Mouse (Mus musculus) gastrocnemius, adult 2 months (tissue): ENCODE measurements at regions not wholly inside any gene's neighbourhood (a gene's known extent, or its start where the extent isn't known, plus 50 kb on each side); places are given as distances from the start of the nearest gene placed in this dataset.

Source experiments
- DNase-seq: peaks from one replicate; pipeline ENCODE4 v3.0.0; 2022
- H3K27ac ChIP-seq: fragments of 200-600 bp; 2 replicates; pipeline ENCODE4 v1.8.1; 2022; ENCODE audit warnings: mild to moderate bottlenecking
- H3K4me3 ChIP-seq: fragments of 200-600 bp; 2 replicates; pipeline ENCODE4 v1.8.1; 2022; ENCODE audit warnings: mild to moderate bottlenecking, moderate library complexity
- CTCF ChIP-seq: fragments of 200-600 bp; IDR thresholded peaks from 2 replicates; pipeline ENCODE4 v1.8.1; 2022; ENCODE audit warnings: antibody characterized with exemption, mild to moderate bottlenecking, moderate library complexity
- intact Hi-C: fragments of 180-260 bp; cut with DNase I; formaldehyde crosslinking; loops from one replicate; pipeline ENCODE4 v1.15.1; 2025

- DNase-seq = no peak
- no peak for TF ChIP-seq CTCF
- H3K27ac ChIP-seq = no peak overlapping the region
- no peak overlapping the region for H3K4me3 ChIP-seq
- intact Hi-C loops = no loop called here
Measured at GRCm38 (mm10) chr1:183639332-183639731, 221.3 kb downstream of the Hhipl2 start.

DNA sequence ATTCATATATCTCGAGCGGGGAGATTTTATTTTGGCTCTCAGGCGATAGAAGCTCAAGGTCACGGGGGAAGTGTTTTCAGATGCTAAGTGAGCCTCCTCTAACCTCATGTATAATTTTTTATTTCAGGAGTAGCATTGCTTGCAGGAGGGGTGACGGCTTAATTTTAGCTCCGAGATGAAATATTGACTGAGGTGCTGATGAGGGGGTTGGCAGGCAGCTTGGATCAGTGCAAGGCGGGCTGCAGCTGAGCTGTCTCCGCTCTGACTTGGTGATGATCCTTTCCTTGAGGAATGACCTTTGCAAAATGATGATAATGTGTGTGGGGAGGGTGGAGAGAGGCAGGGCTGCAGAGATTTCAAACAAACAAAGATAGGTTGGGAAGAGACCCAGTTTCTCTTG, 222.6 kb downstream of the Hhipl2 start:
- Histone ChIP-seq H3K27ac (no peak overlapping the region), H3K4me3 (no peak overlapping the region)
- no peak for TF ChIP-seq CTCF
- intact Hi-C loops = no loop called here
- no peak for DNase-seq

- no peak for TF ChIP-seq CTCF
- no peak for DNase-seq
- Histone ChIP-seq H3K4me3 (no peak overlapping the region), H3K27ac (no peak overlapping the region)
- intact Hi-C loops = no loop called here
Measured at GRCm38 (mm10) chr1:183644001-183644400, 226.0 kb downstream of the Hhipl2 start.

DNA sequence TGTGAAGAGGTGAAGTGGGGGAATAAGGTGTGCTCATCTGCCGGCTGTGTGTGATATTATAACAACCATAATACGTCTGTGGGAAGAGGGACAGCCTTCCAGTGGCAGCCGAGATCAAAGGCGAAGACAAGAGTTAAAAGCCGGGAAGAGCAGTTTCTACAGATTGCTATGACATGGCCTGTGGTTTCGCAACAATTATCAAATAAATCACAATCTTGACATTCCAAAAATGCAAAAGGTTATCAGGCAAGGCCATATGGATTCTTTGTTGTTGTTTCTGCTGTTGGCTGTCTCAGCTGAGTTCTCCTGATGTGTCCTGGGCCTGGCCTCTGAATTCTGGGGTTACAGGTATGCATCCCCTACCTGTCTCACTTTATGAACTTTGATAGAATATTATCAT, 235.9 kb downstream of the Hhipl2 start:
- no peak for TF ChIP-seq CTCF
- Histone ChIP-seq H3K4me3 (no peak overlapping the region), H3K27ac (no peak overlapping the region)
- intact Hi-C loops = no loop called here
- no peak for DNase-seq

- intact Hi-C loops = loop anchor here (5.0 kb wide), 1 partner anchor 580 kb away; no protein-coding TSS in a partner anchor
- Histone ChIP-seq H3K27ac (no peak overlapping the region), H3K4me3 (no peak overlapping the region)
- TF ChIP-seq CTCF = peak; percentile 76
- peak; percentile 67 for DNase-seq
Measured at GRCm38 (mm10) chr1:183657043-183657442, 239.0 kb downstream of the Hhipl2 start.

DNA sequence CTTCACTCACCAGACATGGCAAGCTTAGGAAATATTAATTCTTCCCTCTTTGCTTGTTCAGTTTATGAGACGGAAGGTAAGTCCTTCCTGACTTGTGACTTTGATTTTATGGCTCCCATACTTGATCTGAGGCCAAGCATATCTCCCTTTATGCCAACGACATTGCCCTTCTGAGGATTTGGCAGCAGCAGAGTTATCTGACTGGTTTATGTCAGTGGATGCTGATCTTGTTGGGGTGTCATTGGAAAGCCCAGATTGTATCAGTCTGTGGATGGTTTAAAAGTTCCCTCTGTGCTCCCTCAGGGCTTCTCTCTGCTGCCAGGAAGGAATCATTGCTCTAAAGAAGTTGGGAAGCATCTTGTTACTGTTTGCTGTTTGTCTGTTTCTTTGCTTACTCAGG, 242.5 kb downstream of the Hhipl2 start:
- no peak for TF ChIP-seq CTCF
- Histone ChIP-seq H3K4me3 (no peak overlapping the region), H3K27ac (no peak overlapping the region)
- intact Hi-C loops = no loop called here
- DNase-seq = no peak

DNA sequence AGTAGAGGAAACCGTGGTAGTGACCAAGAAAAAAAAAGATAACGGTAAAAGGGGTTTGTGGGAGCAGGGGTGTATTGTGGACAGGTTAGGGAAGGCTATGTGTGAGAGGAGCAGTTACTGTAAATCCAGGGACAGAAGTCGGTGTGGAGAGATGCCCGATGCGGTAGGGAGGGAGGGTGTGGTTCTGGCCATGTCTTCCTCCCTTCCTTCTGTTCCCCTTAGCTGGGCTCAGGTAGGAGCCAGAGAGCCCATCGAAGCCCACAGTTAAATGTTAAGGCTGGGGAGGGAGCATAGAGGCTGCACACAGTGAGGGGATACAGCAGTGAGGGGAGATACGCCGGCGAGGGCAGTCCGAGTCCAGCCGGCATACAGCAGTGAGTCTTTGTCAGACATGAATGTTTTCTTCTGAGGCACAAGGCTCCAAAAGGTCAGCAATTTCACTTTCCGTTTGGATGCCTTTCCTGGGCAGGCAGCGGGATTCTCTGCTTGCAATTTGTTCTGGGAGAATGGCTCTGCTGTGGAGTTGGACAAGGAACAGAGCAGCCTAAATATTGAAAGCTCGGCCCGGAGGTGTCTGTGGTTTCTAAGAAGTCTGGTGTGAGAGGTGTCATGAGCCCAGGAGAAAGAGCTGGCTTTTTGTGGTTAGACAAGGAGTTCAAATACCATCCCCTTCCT, 244.5 kb downstream of the Hhipl2 start:
- intact Hi-C loops = no loop called here
- Histone ChIP-seq H3K27ac (no peak overlapping the region), H3K4me3 (no peak overlapping the region)
- no peak for TF ChIP-seq CTCF
- DNase-seq = no peak

DNA sequence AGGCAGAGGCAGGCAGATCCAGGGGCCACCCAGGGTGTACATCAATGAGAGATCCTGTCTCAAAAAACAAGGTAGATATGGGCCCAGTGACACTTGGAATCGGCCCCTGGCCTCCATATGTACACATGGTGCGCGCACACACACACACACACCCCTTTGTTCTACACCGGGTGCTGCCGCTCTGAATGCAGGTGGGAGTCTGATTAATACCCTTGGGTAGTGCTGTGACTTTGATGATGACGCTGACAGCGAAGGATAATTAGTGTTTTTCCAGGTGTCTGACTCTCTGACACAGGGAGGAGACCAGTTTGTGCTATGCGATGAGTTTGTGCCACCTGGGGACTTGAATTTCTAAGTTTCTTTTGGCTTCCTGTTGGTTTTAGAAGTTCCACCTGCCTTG, 251.3 kb downstream of the Hhipl2 start:
- intact Hi-C loops = no loop called here
- no peak for TF ChIP-seq CTCF

GRCm38 (mm10) chr1:183669674-183670073, 251.7 kb downstream of the Hhipl2 start:
- peak; percentile 83 for DNase-seq
- peak overlapping the region; percentile 61 for H3K4me3 ChIP-seq
- intact Hi-C loops = no loop called here
- TF ChIP-seq CTCF = no peak
- H3K27ac ChIP-seq = peak overlapping the region; percentile 81

More for the DNA sequence above, 251.3 kb downstream of the Hhipl2 start:
- no peak for DNase-seq
- H3K27ac ChIP-seq = peak overlapping the region; percentile 81
- H3K4me3 ChIP-seq = peak overlapping the region; percentile 61

- H3K27ac ChIP-seq = peak overlapping the region; percentile 81; the same call in 1 of the 2 replicates
- H3K4me3 ChIP-seq = no peak overlapping the region
- intact Hi-C loops = no loop called here
- DNase-seq = no peak
- no peak for TF ChIP-seq CTCF
Measured at GRCm38 (mm10) chr1:183670542-183670941, 252.5 kb downstream of the Hhipl2 start.

DNA sequence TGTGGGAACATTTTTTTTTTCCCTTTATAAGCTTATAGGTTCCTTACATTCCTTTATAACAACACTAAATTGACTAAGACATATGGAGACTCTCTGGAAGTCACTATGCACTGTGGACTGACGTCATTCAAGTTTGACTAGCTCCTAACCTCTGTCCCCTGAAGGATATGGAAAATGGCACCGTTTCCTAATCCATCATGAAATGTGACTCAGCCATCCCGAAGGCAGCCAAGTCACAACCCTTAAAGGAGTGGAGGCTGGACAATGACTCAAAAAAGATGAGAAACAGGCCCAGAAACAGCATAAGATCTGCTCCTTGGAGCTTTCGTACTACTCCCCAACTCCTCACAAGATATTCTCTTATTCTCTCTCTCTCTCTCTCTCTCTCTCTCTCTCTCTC, 253.5 kb downstream of the Hhipl2 start:
- no peak for TF ChIP-seq CTCF
- intact Hi-C loops = no loop called here
- no peak overlapping the region for H3K4me3 ChIP-seq
- DNase-seq = peak; percentile 35
- H3K27ac ChIP-seq = no peak overlapping the region

GRCm38 (mm10) chr1:183672521-183672920, 254.5 kb downstream of the Hhipl2 start:
- Histone ChIP-seq H3K4me3 (no peak overlapping the region), H3K27ac (no peak overlapping the region)
- DNase-seq = no peak
- no peak for TF ChIP-seq CTCF
- intact Hi-C loops = no loop called here

DNA sequence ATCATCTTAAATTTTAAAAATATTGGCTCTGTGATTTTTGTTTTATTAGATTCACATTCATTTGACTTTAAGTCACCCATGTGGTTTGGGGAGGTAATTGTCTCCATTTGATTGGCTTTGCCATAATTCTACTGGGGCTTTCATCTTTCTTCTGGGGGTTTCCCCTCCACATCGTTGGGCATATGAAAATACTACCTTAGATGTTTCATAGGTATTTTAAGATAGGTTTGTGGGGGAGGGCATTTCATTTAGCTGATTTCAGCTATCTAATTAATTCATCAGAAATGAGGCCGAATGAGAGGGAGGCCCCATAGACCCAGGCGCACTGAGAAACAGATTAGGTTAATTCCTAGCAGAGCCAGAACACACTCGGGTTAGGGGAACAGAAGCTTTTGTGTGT, 259.6 kb downstream of the Hhipl2 start:
- no peak overlapping the region for H3K4me3 ChIP-seq
- intact Hi-C loops = no loop called here
- TF ChIP-seq CTCF = no peak
- no peak for DNase-seq
- no peak overlapping the region for H3K27ac ChIP-seq

- Histone ChIP-seq H3K27ac (0 out of 2 replicates have a peak overlapping the region, but pooled peaks have one; percentile 12), H3K4me3 (peak overlapping the region; percentile 29)
- TF ChIP-seq CTCF = no peak
Measured at GRCm38 (mm10) chr1:183679949-183680348, 261.9 kb downstream of the Hhipl2 start.

More at GRCm38 (mm10) chr1:183679949-183680348, 261.9 kb downstream of the Hhipl2 start:
- DNase-seq = peak; percentile 70
- intact Hi-C loops = no loop called here
